Mouse (Mus musculus): ENCODE results near the gene Eps8l2. TPM values are rescaled to one million over a fixed set of nuclear protein-coding genes. Genes with fewer than 3 reads are reported as not detected.

The Eps8l2 gene
- polyA plus RNA-seq, 1 experiment = 0.44 TPM

- H3K27me3 ChIP-seq (ENCODE audit: control insufficient read depth, insufficient read depth, insufficient read length) = no peaks in the 10 kb centered on the region
- no peak overlapping the region for H3K4me3 ChIP-seq
- H3K79me2 ChIP-seq (ENCODE audit: control insufficient read depth, insufficient read depth) = no peaks in the 10 kb centered on the region
Measured at GRCm38 (mm10) chr7:141339215-141339920, 688 bp downstream of the Eps8l2 start.

DNA sequence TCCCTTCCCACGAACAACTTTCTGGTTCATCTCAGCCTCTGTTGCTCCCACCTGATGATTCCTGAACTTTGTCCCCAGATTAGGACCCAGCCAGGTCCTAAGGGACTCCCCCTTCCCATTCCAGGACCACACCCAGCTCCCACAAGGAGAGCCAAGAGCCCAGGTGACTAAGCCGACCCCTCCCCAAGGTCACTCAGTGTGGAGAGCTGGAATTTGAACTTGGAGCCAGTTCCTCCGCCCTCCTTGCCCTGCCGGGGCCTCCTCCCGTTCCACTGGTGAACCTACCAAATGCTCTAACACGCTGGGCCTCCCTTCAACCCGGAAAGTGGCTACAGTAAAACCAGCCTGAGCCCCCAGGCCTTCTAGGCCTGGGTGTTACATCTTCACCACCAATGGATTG lies 1.3 kb downstream of the Eps8l2 start:
- TF ChIP-seq POLR2AphosphoS2 (IDR thresholded peaks at IDR 0.05; ENCODE audit: insufficient read length, low read depth) (no peak), REST (IDR thresholded peaks at IDR 0.05; ENCODE audit: insufficient read depth, insufficient read length) (no peak), MAX (IDR thresholded peaks at IDR 0.05; ENCODE audit: low read depth) (no peak), CEBPB (IDR thresholded peaks at IDR 0.05; ENCODE audit: insufficient read depth, poor library complexity, severe bottlenecking) (no peak), SRF (IDR thresholded peaks at IDR 0.05; ENCODE audit: control insufficient read depth, insufficient read length, low read depth) (no peak), POLR2A (IDR thresholded peaks at IDR 0.05; ENCODE audit: insufficient read length, low read depth) (no peak), E2F4 (IDR thresholded peaks at IDR 0.05; ENCODE audit: insufficient read depth) (no peak), MYOG (IDR thresholded peaks at IDR 0.05; ENCODE audit: control insufficient read depth in 1 of 3, insufficient read depth in 1 of 3, insufficient read length in 2 of 3, low read depth in 2 of 3) (no peak), TCF3 (IDR thresholded peaks at IDR 0.05; ENCODE audit: insufficient read length, low read depth) (no peak), MYOD1 (IDR thresholded peaks at IDR 0.05; ENCODE audit: control insufficient read depth in 1 of 3, insufficient read length in 2 of 3, low read depth in 2 of 3) (no peak), TCF12 (IDR thresholded peaks at IDR 0.05; ENCODE audit: insufficient read depth, poor library complexity, severe bottlenecking) (no peak), USF1 (IDR thresholded peaks at IDR 0.05; ENCODE audit: low read depth) (no peak)
- Histone ChIP-seq H3ac (ENCODE audit: control insufficient read depth, insufficient read length) (no peak overlapping the region), H3K79me2 (ENCODE audit: control insufficient read depth, insufficient read depth) (no peaks in the 10 kb centered on the region), H3K4me3 (no peak overlapping the region), H3K36me3 (ENCODE audit: control insufficient read depth, insufficient read depth) (no peaks in the 10 kb centered on the region), H3K4me2 (ENCODE audit: low read depth) (no peak overlapping the region), H3K27me3 (ENCODE audit: control insufficient read depth, insufficient read depth, insufficient read length) (no peaks in the 10 kb centered on the region)

More at GRCm38 (mm10) chr7:141339215-141339920, 688 bp downstream of the Eps8l2 start:
- Histone ChIP-seq H3K36me3 (ENCODE audit: control insufficient read depth, insufficient read depth) (no peaks in the 10 kb centered on the region), H3K4me2 (ENCODE audit: low read depth) (peak overlapping the region; percentile 6), H3ac (ENCODE audit: control insufficient read depth, insufficient read length) (no peak overlapping the region)
- no peak for TF ChIP-seq POLR2AphosphoS2 (IDR thresholded peaks at IDR 0.05; ENCODE audit: insufficient read length, low read depth)
- no peak for TF ChIP-seq TCF3 (IDR thresholded peaks at IDR 0.05; ENCODE audit: insufficient read length, low read depth)
- no peak for TF ChIP-seq CEBPB (IDR thresholded peaks at IDR 0.05; ENCODE audit: insufficient read depth, poor library complexity, severe bottlenecking)
- TF ChIP-seq SRF (IDR thresholded peaks at IDR 0.05; ENCODE audit: control insufficient read depth, insufficient read length, low read depth) = no peak
- no peak for TF ChIP-seq TCF12 (IDR thresholded peaks at IDR 0.05; ENCODE audit: insufficient read depth, poor library complexity, severe bottlenecking)
- no peak for TF ChIP-seq USF1 (IDR thresholded peaks at IDR 0.05; ENCODE audit: low read depth)

DNA sequence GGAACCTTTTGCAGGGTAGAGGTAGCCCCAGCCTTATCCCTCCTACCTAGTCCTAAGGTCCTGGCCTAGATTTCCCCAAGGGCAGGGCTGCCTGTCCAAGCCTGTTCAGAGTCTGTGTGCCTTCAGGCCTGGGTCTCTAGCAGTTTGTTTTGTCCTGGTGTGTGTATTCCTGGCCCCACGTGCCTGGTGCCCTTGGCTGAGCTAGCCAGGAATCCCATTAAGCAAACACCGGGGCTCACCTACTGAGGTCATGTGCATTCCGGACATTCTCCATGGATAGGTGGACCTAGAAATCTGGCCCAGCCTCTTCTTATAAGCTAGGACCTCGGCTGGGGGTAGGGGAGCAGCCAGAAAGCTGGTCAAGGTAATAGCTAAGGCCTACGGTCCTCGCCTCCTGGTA lies 1.8 kb downstream of the Eps8l2 start:
- Histone ChIP-seq H3ac (ENCODE audit: control insufficient read depth, insufficient read length) (no peak overlapping the region), H3K36me3 (ENCODE audit: control insufficient read depth, insufficient read depth) (no peaks in the 10 kb centered on the region), H3K4me3 (no peak overlapping the region), H3K79me2 (ENCODE audit: control insufficient read depth, insufficient read depth) (no peaks in the 10 kb centered on the region), H3K27me3 (ENCODE audit: control insufficient read depth, insufficient read depth, insufficient read length) (no peaks in the 10 kb centered on the region), H3K4me2 (ENCODE audit: low read depth) (no peak overlapping the region)
- TF ChIP-seq TCF3 (IDR thresholded peaks at IDR 0.05; ENCODE audit: insufficient read length, low read depth) = no peak
- no peak for TF ChIP-seq MAX (IDR thresholded peaks at IDR 0.05; ENCODE audit: low read depth)
- no peak for TF ChIP-seq E2F4 (IDR thresholded peaks at IDR 0.05; ENCODE audit: insufficient read depth)
- TF ChIP-seq POLR2AphosphoS2 (IDR thresholded peaks at IDR 0.05; ENCODE audit: insufficient read length, low read depth) = no peak
- TF ChIP-seq USF1 (IDR thresholded peaks at IDR 0.05; ENCODE audit: low read depth) = no peak
- no peak for TF ChIP-seq POLR2A (IDR thresholded peaks at IDR 0.05; ENCODE audit: insufficient read length, low read depth)
- no peak for TF ChIP-seq MYOG (IDR thresholded peaks at IDR 0.05; ENCODE audit: control insufficient read depth in 1 of 3, insufficient read depth in 1 of 3, insufficient read length in 2 of 3, low read depth in 2 of 3)
- no peak for TF ChIP-seq CEBPB (IDR thresholded peaks at IDR 0.05; ENCODE audit: insufficient read depth, poor library complexity, severe bottlenecking)
- TF ChIP-seq REST (IDR thresholded peaks at IDR 0.05; ENCODE audit: insufficient read depth, insufficient read length) = no peak
- no peak for TF ChIP-seq TCF12 (IDR thresholded peaks at IDR 0.05; ENCODE audit: insufficient read depth, poor library complexity, severe bottlenecking)
- no peak for TF ChIP-seq MYOD1 (IDR thresholded peaks at IDR 0.05; ENCODE audit: control insufficient read depth in 1 of 3, insufficient read length in 2 of 3, low read depth in 2 of 3)
- no peak for TF ChIP-seq SRF (IDR thresholded peaks at IDR 0.05; ENCODE audit: control insufficient read depth, insufficient read length, low read depth)

DNA sequence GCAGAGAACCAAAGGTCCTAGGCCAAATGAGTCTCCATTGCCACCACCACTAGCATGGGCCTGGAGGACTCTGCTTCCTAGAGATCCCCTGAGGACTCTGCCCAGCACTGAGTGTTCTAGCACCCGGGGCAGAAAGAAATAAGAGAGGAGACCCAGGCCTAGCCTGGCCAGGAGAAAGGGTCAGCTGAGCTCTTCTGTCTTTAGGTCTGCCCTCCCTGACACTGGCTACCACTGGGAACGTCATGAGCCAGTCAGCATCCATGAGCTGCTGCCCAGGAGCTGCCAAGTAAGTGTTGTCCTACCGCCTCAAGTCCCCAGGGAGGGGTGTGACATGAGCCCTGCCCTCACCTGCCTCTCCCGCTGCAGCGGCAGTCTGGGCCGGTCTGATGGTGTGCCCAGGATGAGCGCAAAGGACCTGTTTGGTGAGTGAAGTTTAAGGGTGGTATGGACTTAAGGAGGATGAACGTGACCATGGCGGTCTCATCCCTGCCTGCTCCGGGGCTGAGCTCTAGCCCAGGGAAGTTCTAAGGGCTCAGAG lies 3.1 kb downstream of the Eps8l2 start:
- H3K4me2 ChIP-seq (ENCODE audit: low read depth) = no peak overlapping the region
- no peaks in the 10 kb centered on the region for H3K27me3 ChIP-seq (ENCODE audit: control insufficient read depth, insufficient read depth, insufficient read length)
- TF ChIP-seq TCF3 (IDR thresholded peaks at IDR 0.05; ENCODE audit: insufficient read length, low read depth) = no peak
- TF ChIP-seq SRF (IDR thresholded peaks at IDR 0.05; ENCODE audit: control insufficient read depth, insufficient read length, low read depth) = no peak
- TF ChIP-seq REST (IDR thresholded peaks at IDR 0.05; ENCODE audit: insufficient read depth, insufficient read length) = no peak
- TF ChIP-seq USF1 (IDR thresholded peaks at IDR 0.05; ENCODE audit: low read depth) = no peak
- TF ChIP-seq MYOG (IDR thresholded peaks at IDR 0.05; ENCODE audit: control insufficient read depth in 1 of 3, insufficient read depth in 1 of 3, insufficient read length in 2 of 3, low read depth in 2 of 3) = no peak
- no peak for TF ChIP-seq TCF12 (IDR thresholded peaks at IDR 0.05; ENCODE audit: insufficient read depth, poor library complexity, severe bottlenecking)
- no peak for TF ChIP-seq CEBPB (IDR thresholded peaks at IDR 0.05; ENCODE audit: insufficient read depth, poor library complexity, severe bottlenecking)
- no peak overlapping the region for H3ac ChIP-seq (ENCODE audit: control insufficient read depth, insufficient read length)
- no peaks in the 10 kb centered on the region for H3K36me3 ChIP-seq (ENCODE audit: control insufficient read depth, insufficient read depth)
- no peaks in the 10 kb centered on the region for H3K79me2 ChIP-seq (ENCODE audit: control insufficient read depth, insufficient read depth)
- H3K4me3 ChIP-seq = no peak overlapping the region
